Mouse (Mus musculus): ENCODE results near the gene Tgif2. TPM values are rescaled to one million over a fixed set of nuclear protein-coding genes. Genes with fewer than 3 reads are reported as not detected.

The Tgif2 gene
- polyA plus RNA-seq, 1 experiment from 2014 or later, result 98.4 TPM

Other genes starting within 250 kb of the Tgif2 start
- gene Dlgap4, start 226.3 kb upstream of the Tgif2 start, polyA plus RNA-seq (2016; fragmentation: Nextera tagmentation; extraction: Ambion mirVana), result 128 and 146 TPM in 2 replicates
- 83.4 and 120 TPM in 2 replicates for gene Myl9, start 64.6 kb upstream of the Tgif2 start, polyA plus RNA-seq (2016; fragmentation: Nextera tagmentation; extraction: Ambion mirVana)
- 8.8 and 9.2 TPM in 2 replicates for gene 4930518I15Rik, start 17.9 kb downstream of the Tgif2 start, polyA plus RNA-seq (2016; fragmentation: Nextera tagmentation; extraction: Ambion mirVana)
- 164 and 191 TPM in 2 replicates for gene Rab5if, start 23.1 kb downstream of the Tgif2 start, polyA plus RNA-seq (2016; fragmentation: Nextera tagmentation; extraction: Ambion mirVana)
- gene Sla2, start 47.2 kb downstream of the Tgif2 start, polyA plus RNA-seq (2016; fragmentation: Nextera tagmentation; extraction: Ambion mirVana), result 0.55 and 0.67 TPM in 2 replicates
- gene Ndrg3, start 152.0 kb downstream of the Tgif2 start, polyA plus RNA-seq (2016; fragmentation: Nextera tagmentation; extraction: Ambion mirVana), result 43.5 and 46.0 TPM in 2 replicates
- 52.4 and 57.5 TPM in 2 replicates for gene Dsn1, start 167.1 kb downstream of the Tgif2 start, polyA plus RNA-seq (2016; fragmentation: Nextera tagmentation; extraction: Ambion mirVana)
- 3.6 and 3.7 TPM in 2 replicates for gene Soga1, start 239.2 kb downstream of the Tgif2 start, polyA plus RNA-seq (2016; fragmentation: Nextera tagmentation; extraction: Ambion mirVana)
- not detected in 2 replicates for gene Tldc2, start 247.0 kb downstream of the Tgif2 start, polyA plus RNA-seq (2016; fragmentation: Nextera tagmentation; extraction: Ambion mirVana)

Measured in midbrain, embryonic 10.5 days (tissue).